Mouse (Mus musculus) hindbrain, embryonic 15.5 days (tissue): ENCODE data around the gene Itprid2. TPM values are rescaled to one million over a fixed set of nuclear protein-coding genes. Genes with fewer than 3 reads are reported as not detected.

Source experiments
- ATAC-seq: fragments of 200-750 bp; cut with Nextera tagmentation; 2 replicates; pipeline ENCODE4 v1.8.0; 2017; ENCODE audit warnings: low read depth, moderate number of reproducible peaks, moderate TSS enrichment; ENCODE audit not compliant: low FRiP score
- H3K27ac ChIP-seq: fragments of 300-500 bp; sonication (generic); replicated peaks from 2 replicates; pipeline ENCODE4 v1.5.1; 2015; ENCODE audit warnings: mild to moderate bottlenecking, inconsistent platforms
- H3K27me3 ChIP-seq: fragments of 300-500 bp; sonication (generic); 2 replicates; pipeline ENCODE4 v1.6.1; 2015; ENCODE audit warnings: control low read depth, inconsistent platforms
- H3K36me3 ChIP-seq: fragments of 300-500 bp; sonication (generic); 2 replicates; pipeline ENCODE4 v1.6.1; 2015; ENCODE audit warnings: control low read depth, inconsistent platforms
- H3K4me1 ChIP-seq: fragments of 300-500 bp; sonication (generic); replicated peaks from 2 replicates; pipeline ENCODE4 v1.6.1; 2015; ENCODE audit warnings: control low read depth, inconsistent platforms
- H3K4me2 ChIP-seq: fragments of 300-500 bp; sonication (generic); 2 replicates; pipeline ENCODE4 v1.6.1; 2015; ENCODE audit warnings: moderate library complexity, mild to moderate bottlenecking, inconsistent platforms
- H3K4me3 ChIP-seq: fragments of 300-500 bp; sonication (generic); 2 replicates; pipeline ENCODE4 v1.5.1; 2015; ENCODE audit warnings: mild to moderate bottlenecking, inconsistent platforms
- H3K9ac ChIP-seq: fragments of 300-500 bp; sonication (generic); 2 replicates; pipeline ENCODE4 v1.6.1; 2015; ENCODE audit warnings: inconsistent platforms
- H3K9me3 ChIP-seq: fragments of 300-500 bp; sonication (generic); 2 replicates; pipeline ENCODE4 v1.6.1; 2016; ENCODE audit warnings: control low read depth, inconsistent platforms
- WGBS: fragments of 180-500 bp; shearing (Covaris S2); methylation state at CpG from one replicate; pipeline ENCODE4 v1.1.7; 2015; 5-methylcytosine and 5-hydroxymethylcytosine counted together
- polyA plus RNA-seq: library from polyadenylated mRNA; unstranded; fragments of >200 nt; fragmentation: Nextera tagmentation; extraction: Ambion mirVana; gene quantifications from 2 replicates; pipeline ENCODE4 v1.2.1, GENCODE M21; 2015

Itprid2 gene
- polyA plus RNA-seq, 1 experiment from 2014 or later = 6.2 TPM

- WGBS = 73% methylated on average over 6 of the region's 6 CpGs
- Histone ChIP-seq H3K36me3 (peaks cover 15% of the 10 kb centered on the region), H3K27me3 (no peaks in the 10 kb centered on the region), H3K9me3 (no peaks in the 10 kb centered on the region), H3K27ac (no peak overlapping the region), H3K4me1 (no peaks in the 10 kb centered on the region), H3K4me2 (no peak overlapping the region), H3K4me3 (no peak overlapping the region), H3K9ac (no peak overlapping the region)
- no peak for ATAC-seq
These were observed 18.1 kb downstream of the Itprid2 start for GRCm38 (mm10) chr2:79653093-79653808.

- Histone ChIP-seq H3K4me1 (no peaks in the 10 kb centered on the region), H3K4me2 (no peak overlapping the region), H3K36me3 (peaks cover 20% of the 10 kb centered on the region), H3K27me3 (no peaks in the 10 kb centered on the region), H3K27ac (no peak overlapping the region), H3K9me3 (no peaks in the 10 kb centered on the region), H3K9ac (no peak overlapping the region), H3K4me3 (no peak overlapping the region)
- 82% methylated on average over 2 of the region's 2 CpGs for WGBS
- no peak for ATAC-seq
These were observed 18.6 kb downstream of the Itprid2 start for GRCm38 (mm10) chr2:79653809-79654164.

GRCm38 (mm10) chr2:79657062-79657461 is 21.9 kb downstream of the Itprid2 start:
- Histone ChIP-seq H3K36me3 (peaks cover 21% of the 10 kb centered on the region), H3K27ac (no peak overlapping the region), H3K4me1 (no peaks in the 10 kb centered on the region), H3K9me3 (no peaks in the 10 kb centered on the region), H3K4me3 (no peak overlapping the region), H3K27me3 (no peaks in the 10 kb centered on the region), H3K4me2 (no peak overlapping the region), H3K9ac (no peak overlapping the region)
- WGBS = 86% methylated on average over 8 of the region's 8 CpGs
- no peak for ATAC-seq

GRCm38 (mm10) chr2:79660417-79661185 is 25.4 kb downstream of the Itprid2 start:
- Histone ChIP-seq H3K4me1 (no peaks in the 10 kb centered on the region), H3K27me3 (no peaks in the 10 kb centered on the region), H3K4me3 (no peak overlapping the region), H3K36me3 (peaks cover 22% of the 10 kb centered on the region), H3K27ac (no peak overlapping the region), H3K4me2 (no peak overlapping the region), H3K9me3 (no peaks in the 10 kb centered on the region), H3K9ac (no peak overlapping the region)
- WGBS = 74% methylated on average over 12 of the region's 12 CpGs
- ATAC-seq = no peak

- 51% methylated on average over 7 of the region's 7 CpGs for WGBS
- H3K36me3 ChIP-seq = peaks cover 22% of the 10 kb centered on the region
- H3K27ac ChIP-seq = no peak overlapping the region
These were observed 26.4 kb downstream of the Itprid2 start for GRCm38 (mm10) chr2:79661486-79662104.

GRCm38 (mm10) chr2:79664532-79665286 is 29.6 kb downstream of the Itprid2 start:
- Histone ChIP-seq H3K9me3 (no peaks in the 10 kb centered on the region), H3K9ac (no peak overlapping the region), H3K4me3 (no peak overlapping the region), H3K27ac (no peak overlapping the region), H3K36me3 (peaks cover 3% of the 10 kb centered on the region; the same call in 1 of the 2 replicates), H3K4me1 (no peaks in the 10 kb centered on the region), H3K27me3 (no peaks in the 10 kb centered on the region), H3K4me2 (no peak overlapping the region)
- 55% methylated on average over 3 of the region's 3 CpGs for WGBS
- no peak for ATAC-seq

More at GRCm38 (mm10) chr2:79661486-79662104, 26.4 kb downstream of the Itprid2 start:
- Histone ChIP-seq H3K4me2 (no peak overlapping the region), H3K4me1 (no peaks in the 10 kb centered on the region), H3K9me3 (no peaks in the 10 kb centered on the region), H3K27me3 (no peaks in the 10 kb centered on the region), H3K9ac (no peak overlapping the region), H3K4me3 (no peak overlapping the region)
- no peak for ATAC-seq

- Histone ChIP-seq H3K27me3 (no peaks in the 10 kb centered on the region), H3K4me3 (no peak overlapping the region), H3K36me3 (peaks cover 3% of the 10 kb centered on the region; the same call in 1 of the 2 replicates), H3K4me2 (no peak overlapping the region), H3K4me1 (no peaks in the 10 kb centered on the region), H3K9ac (no peak overlapping the region), H3K9me3 (no peaks in the 10 kb centered on the region), H3K27ac (no peak overlapping the region)
- 56% methylated on average over 3 of the region's 3 CpGs for WGBS
- no peak for ATAC-seq
These were observed 30.3 kb downstream of the Itprid2 start for GRCm38 (mm10) chr2:79665492-79665891.

GRCm38 (mm10) chr2:79675266-79675665 is 40.1 kb downstream of the Itprid2 start:
- WGBS = 93% methylated on average over 3 of the region's 3 CpGs
- no peak for ATAC-seq

GRCm38 (mm10) chr2:79677663-79678257 is 42.6 kb downstream of the Itprid2 start:
- Histone ChIP-seq H3K4me1 (no peaks in the 10 kb centered on the region), H3K27me3 (no peaks in the 10 kb centered on the region), H3K9ac (no peak overlapping the region), H3K36me3 (no peaks in the 10 kb centered on the region), H3K27ac (no peak overlapping the region), H3K4me3 (no peak overlapping the region), H3K4me2 (no peak overlapping the region), H3K9me3 (no peaks in the 10 kb centered on the region)
- ATAC-seq = no peak
- WGBS = 93% methylated on average over 1 of the region's 1 CpGs

More at GRCm38 (mm10) chr2:79675266-79675665, 40.1 kb downstream of the Itprid2 start:
- Histone ChIP-seq H3K27me3 (no peaks in the 10 kb centered on the region), H3K9ac (no peak overlapping the region), H3K27ac (no peak overlapping the region), H3K4me2 (no peak overlapping the region), H3K9me3 (no peaks in the 10 kb centered on the region), H3K36me3 (0 out of 2 replicates have a peak, but pooled peaks cover 4% of the 10 kb centered on the region), H3K4me3 (no peak overlapping the region), H3K4me1 (no peaks in the 10 kb centered on the region)

- Histone ChIP-seq H3K9ac (no peak overlapping the region), H3K36me3 (no peaks in the 10 kb centered on the region), H3K27me3 (no peaks in the 10 kb centered on the region), H3K4me1 (no peaks in the 10 kb centered on the region), H3K9me3 (no peaks in the 10 kb centered on the region), H3K4me2 (no peak overlapping the region), H3K4me3 (no peak overlapping the region), H3K27ac (no peak overlapping the region)
- ATAC-seq = no peak
- WGBS = 91% methylated on average over 4 of the region's 4 CpGs
These were observed 46.5 kb downstream of the Itprid2 start for GRCm38 (mm10) chr2:79681672-79682071.

- 73% methylated on average over 4 of the region's 4 CpGs for WGBS
- no peak overlapping the region for H3K4me3 ChIP-seq
These were observed 48.1 kb downstream of the Itprid2 start for GRCm38 (mm10) chr2:79683258-79683657.

More at GRCm38 (mm10) chr2:79683258-79683657, 48.1 kb downstream of the Itprid2 start:
- no peak for ATAC-seq
- Histone ChIP-seq H3K36me3 (no peaks in the 10 kb centered on the region), H3K9me3 (no peaks in the 10 kb centered on the region), H3K4me1 (no peaks in the 10 kb centered on the region), H3K27ac (no peak overlapping the region), H3K4me2 (no peak overlapping the region), H3K27me3 (no peaks in the 10 kb centered on the region), H3K9ac (no peak overlapping the region)
